Mouse (Mus musculus) cortical plate, adult 2 months (tissue): ENCODE data around the gene Sema6d.

Experiments
- CTCF ChIP-seq: fragments of 200-500 bp; IDR thresholded peaks from 2 replicates; pipeline ENCODE4 v1.5.1; 2011; ENCODE audit warnings: mild to moderate bottlenecking, control low read depth, low read length; ENCODE audit not compliant: insufficient read depth; ENCODE audit errors: extremely low read depth
- POLR2A ChIP-seq: fragments of 200-500 bp; IDR thresholded peaks from 2 replicates; pipeline ENCODE4 v1.6.1; 2011; ENCODE audit warnings: mild to moderate bottlenecking, low read length, control low read depth; ENCODE audit not compliant: insufficient read depth; ENCODE audit errors: extremely low read depth

DNA sequence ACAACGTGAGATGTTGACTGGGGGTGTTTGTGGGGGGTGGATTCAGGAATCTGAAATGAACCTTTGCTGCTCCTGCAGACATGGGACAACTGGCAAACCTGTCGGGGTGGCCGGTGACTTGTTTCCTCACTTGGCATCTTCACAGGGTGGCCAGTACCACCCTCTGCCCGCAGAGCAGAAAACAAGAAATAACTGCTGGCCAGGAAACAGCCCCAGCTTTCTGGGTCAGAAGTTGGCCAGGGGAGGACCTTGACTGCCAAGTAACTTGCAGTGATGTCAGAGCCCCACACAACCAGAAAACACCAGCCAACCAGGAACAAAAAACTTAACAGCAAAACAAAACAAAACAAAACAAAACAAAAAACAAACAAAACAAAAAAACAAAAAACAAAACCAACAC lies 518.8 kb downstream of the Sema6d start:
- TF ChIP-seq CTCF = no peak
- TF ChIP-seq POLR2A = no peak
